Mouse (Mus musculus) NIH3T3 (cell line): Measurements from ENCODE around the gene Gm13178.

Source experiments
- DNase-seq: peaks from one replicate; pipeline ENCODE4 v3.0.0-alpha.2; 2012; ENCODE audit warnings: low read depth

Gm13178 gene

GRCm38 (mm10) chr4:144721304-144721703 is at the start of gene Gm13178:
Gene Gm13178 (minus strand): TSS chr4:144721404.
- no peak for DNase-seq

GRCm38 (mm10) chr4:144765722-144766121 is 44.5 kb upstream of the Gm13178 start:
- peak; percentile 66 for DNase-seq

GRCm38 (mm10) chr4:144749139-144749538 is 27.9 kb upstream of the Gm13178 start:
- DNase-seq: no peak

GRCm38 (mm10) chr4:144719691-144720090 is 1.5 kb downstream of the Gm13178 start:
- DNase-seq: no peak

- DNase-seq: no peak
These were observed 2.9 kb downstream of the Gm13178 start for GRCm38 (mm10) chr4:144718288-144718687.

GRCm38 (mm10) chr4:144686268-144686667 is 34.9 kb downstream of the Gm13178 start, which contains the start of gene Gm436:
Gene Gm436 (minus strand): TSS chr4:144686368.
- DNase-seq: no peak
